Mouse (Mus musculus): ENCODE measurements at regions not wholly inside any gene's neighbourhood (a gene's known extent, or its start where the extent isn't known, plus 50 kb on each side); places are given as distances from the start of the nearest gene placed in this dataset.

- no peak for TF ChIP-seq TAL1 (IDR thresholded peaks at IDR 0.05; ENCODE audit: low read length)
- no peak for TF ChIP-seq ZC3H11A (IDR thresholded peaks at IDR 0.05; ENCODE audit: low read depth, low read length)
- no peak for TF ChIP-seq MEF2A (IDR thresholded peaks at IDR 0.05; ENCODE audit: extremely low read depth, insufficient replicate concordance, low read depth, low read length, poor library complexity, severe bottlenecking)
- no peak for TF ChIP-seq POLR2A (IDR thresholded peaks at IDR 0.05; ENCODE audit: control insufficient read depth in 1 of 2, insufficient read depth in 1 of 2, low read depth in 1 of 2, low read length in 2 of 2, poor library complexity in 1 of 2)
- TF ChIP-seq RCOR1 (IDR thresholded peaks at IDR 0.05; ENCODE audit: low read depth, low read length): no peak
- TF ChIP-seq GATA1 (IDR thresholded peaks at IDR 0.05; ENCODE audit: low read depth, low read length): no peak
- no peak for TF ChIP-seq BHLHE40 (IDR thresholded peaks at IDR 0.05; ENCODE audit: borderline replicate concordance, low read depth, low read length)
- no peak for TF ChIP-seq POLR2AphosphoS5 (IDR thresholded peaks at IDR 0.05; ENCODE audit: borderline replicate concordance, low read depth, low read length)
- no peak for TF ChIP-seq JUND (IDR thresholded peaks at IDR 0.05; ENCODE audit: low read depth, low read length)
Observed at GRCm38 (mm10) chr13:83826841-83827463, 323.1 kb downstream of the Mef2c start.
